Mouse (Mus musculus): ENCODE data around the gene Epyc. TPM values are rescaled to one million over a fixed set of nuclear protein-coding genes. Genes with fewer than 3 reads are reported as not detected.

The Epyc gene
- total and polyA plus RNA-seq, 2 experiments from 2014 or later: 0.55 to 0.98 TPM

GRCm38 (mm10) chr10:97689425-97689824 lies 45.6 kb downstream of the Epyc start:
- Histone ChIP-seq H3K9ac (replicated peaks; ENCODE audit: low read length, poor library complexity, severe bottlenecking) (no peak overlapping the region), H3K27ac (ENCODE audit: low read depth, low read length) (no peak overlapping the region), H3K4me1 (ENCODE audit: insufficient read depth, low read length) (no peaks in the 10 kb centered on the region), H3K4me2 (ENCODE audit: low read depth, low read length, poor library complexity, severe bottlenecking) (no peak overlapping the region), H3K27me3 (ENCODE audit: insufficient read depth, low read length) (no peaks in the 10 kb centered on the region), H3K9me3 (ENCODE audit: low read length) (no peaks in the 10 kb centered on the region), H3K36me3 (ENCODE audit: insufficient read depth, low read length) (no peaks in the 10 kb centered on the region), H3K4me3 (ENCODE audit: low read depth, low read length) (no peak overlapping the region)
- 64% methylated on average over 3 of the region's 3 CpGs for whole genome bisulfite sequencing
- DNase-seq (ENCODE audit: low spot score): peak; percentile 72
- TF ChIP-seq CTCF (IDR thresholded peaks at IDR 0.05): peak; percentile 75
- ATAC-seq (ENCODE audit: low FRiP score): peak; percentile 47; the same call in 1 of the 2 replicates

- no peak for TF ChIP-seq CTCF (IDR thresholded peaks at IDR 0.05)
- DNase-seq (ENCODE audit: low spot score): no peak
- Histone ChIP-seq H3K9ac (replicated peaks; ENCODE audit: low read length, poor library complexity, severe bottlenecking) (no peak within 1 kb of the TSS), H3K4me1 (ENCODE audit: insufficient read depth, low read length) (no peaks in the 10 kb centered on the region), H3K36me3 (ENCODE audit: insufficient read depth, low read length) (no peaks in the 10 kb centered on the region), H3K4me2 (ENCODE audit: low read depth, low read length, poor library complexity, severe bottlenecking) (no peak within 1 kb of the TSS), H3K9me3 (ENCODE audit: low read length) (no peaks in the 10 kb centered on the region), H3K27me3 (ENCODE audit: insufficient read depth, low read length) (no peaks in the 10 kb centered on the region), H3K4me3 (ENCODE audit: low read depth, low read length) (no peak within 1 kb of the TSS), H3K27ac (ENCODE audit: low read depth, low read length) (no peak within 1 kb of the TSS)
- peak; percentile 16; the same call in 1 of the 2 replicates for ATAC-seq (ENCODE audit: low FRiP score)
- WGBS: 77% methylated on average over 20 of the region's 20 CpGs
Measured at GRCm38 (mm10) chr10:97692913-97693312, 49.0 kb downstream of the Epyc start, which contains the start of gene Ccer1. Gene Ccer1, plus strand, starts transcription at chr10:97693059.

DNA sequence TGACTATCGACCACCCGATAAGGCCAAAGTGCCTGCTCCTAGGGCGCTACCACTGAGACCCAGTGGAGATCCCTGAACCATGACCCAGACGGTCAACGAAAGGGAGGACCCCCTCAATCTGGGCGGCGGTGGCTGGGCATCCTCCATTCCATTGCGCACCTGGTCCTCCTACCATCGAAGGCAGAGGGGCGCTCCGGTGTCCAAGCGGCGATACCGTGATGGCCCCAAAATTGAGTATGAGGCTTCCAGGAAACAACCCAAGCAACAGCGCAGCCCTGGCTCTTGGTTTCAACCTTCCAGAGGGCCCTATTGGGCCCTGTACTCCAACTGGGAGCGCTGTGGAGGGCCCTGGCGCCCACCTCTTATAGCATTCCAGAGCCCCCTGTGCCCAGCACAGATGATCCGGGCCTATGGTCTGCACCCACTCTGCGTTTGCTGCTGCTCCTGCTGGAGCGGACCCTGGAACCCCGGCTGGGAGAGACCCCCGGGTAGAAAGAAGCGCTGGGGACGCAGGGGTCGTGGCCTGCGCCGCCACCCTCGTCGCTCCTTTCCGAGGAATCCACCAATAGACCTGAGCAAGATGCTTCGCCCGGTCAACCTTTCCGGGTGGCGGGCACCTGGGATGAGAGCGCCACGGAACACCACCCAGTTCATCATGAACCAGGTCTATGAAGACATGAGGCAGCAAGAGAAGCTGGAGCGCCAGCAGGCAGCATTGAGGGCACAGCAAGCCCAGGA lies 49.7 kb downstream of the Epyc start:
- H3K27ac ChIP-seq (ENCODE audit: low read depth, low read length): no peak overlapping the region
- H3K4me3 ChIP-seq (ENCODE audit: low read depth, low read length): no peak overlapping the region
- no peak for TF ChIP-seq CTCF (IDR thresholded peaks at IDR 0.05)
- H3K9me3 ChIP-seq (ENCODE audit: low read length): no peaks in the 10 kb centered on the region
- H3K4me1 ChIP-seq (ENCODE audit: insufficient read depth, low read length): no peaks in the 10 kb centered on the region
- DNase-seq (ENCODE audit: low spot score): no peak
- 94% methylated on average over 37 of the region's 37 CpGs for WGBS
- H3K36me3 ChIP-seq (ENCODE audit: insufficient read depth, low read length): no peaks in the 10 kb centered on the region
- H3K27me3 ChIP-seq (ENCODE audit: insufficient read depth, low read length): no peaks in the 10 kb centered on the region
- ATAC-seq (ENCODE audit: low FRiP score): no peak
- H3K9ac ChIP-seq (replicated peaks; ENCODE audit: low read length, poor library complexity, severe bottlenecking): no peak overlapping the region
- no peak overlapping the region for H3K4me2 ChIP-seq (ENCODE audit: low read depth, low read length, poor library complexity, severe bottlenecking)

- H3K36me3 ChIP-seq (ENCODE audit: insufficient read depth, low read length): no peaks in the 10 kb centered on the region
- no peaks in the 10 kb centered on the region for H3K27me3 ChIP-seq (ENCODE audit: insufficient read depth, low read length)
- H3K9me3 ChIP-seq (ENCODE audit: low read length): no peaks in the 10 kb centered on the region
- H3K4me1 ChIP-seq (ENCODE audit: insufficient read depth, low read length): no peaks in the 10 kb centered on the region
- no peak overlapping the region for H3K27ac ChIP-seq (ENCODE audit: low read depth, low read length)
- no peak overlapping the region for H3K4me2 ChIP-seq (ENCODE audit: low read depth, low read length, poor library complexity, severe bottlenecking)
- DNase-seq (ENCODE audit: low spot score) (no peak), ATAC-seq (ENCODE audit: low FRiP score) (no peak)
- no peak overlapping the region for H3K4me3 ChIP-seq (ENCODE audit: low read depth, low read length)
- TF ChIP-seq CTCF (IDR thresholded peaks at IDR 0.05): no peak
- H3K9ac ChIP-seq (replicated peaks; ENCODE audit: low read length, poor library complexity, severe bottlenecking): no peak overlapping the region
Measured at GRCm38 (mm10) chr10:97702321-97702720, 58.5 kb downstream of the Epyc start.

- Histone ChIP-seq H3K9me3 (ENCODE audit: low read length) (no peaks in the 10 kb centered on the region), H3K27ac (ENCODE audit: low read depth, low read length) (no peak overlapping the region), H3K4me1 (ENCODE audit: insufficient read depth, low read length) (no peaks in the 10 kb centered on the region), H3K4me2 (ENCODE audit: low read depth, low read length, poor library complexity, severe bottlenecking) (no peak overlapping the region), H3K4me3 (ENCODE audit: low read depth, low read length) (no peak overlapping the region), H3K9ac (replicated peaks; ENCODE audit: low read length, poor library complexity, severe bottlenecking) (no peak overlapping the region), H3K27me3 (ENCODE audit: insufficient read depth, low read length) (no peaks in the 10 kb centered on the region), H3K36me3 (ENCODE audit: insufficient read depth, low read length) (no peaks in the 10 kb centered on the region)
- DNase-seq (ENCODE audit: low spot score) (peak; percentile 79), ATAC-seq (ENCODE audit: low FRiP score) (no peak)
- peak; percentile 85 for TF ChIP-seq CTCF (IDR thresholded peaks at IDR 0.05)
- 31% methylated on average over 1 of the region's 1 CpGs for WGBS
Measured at GRCm38 (mm10) chr10:97704562-97704961, 60.7 kb downstream of the Epyc start.

DNA sequence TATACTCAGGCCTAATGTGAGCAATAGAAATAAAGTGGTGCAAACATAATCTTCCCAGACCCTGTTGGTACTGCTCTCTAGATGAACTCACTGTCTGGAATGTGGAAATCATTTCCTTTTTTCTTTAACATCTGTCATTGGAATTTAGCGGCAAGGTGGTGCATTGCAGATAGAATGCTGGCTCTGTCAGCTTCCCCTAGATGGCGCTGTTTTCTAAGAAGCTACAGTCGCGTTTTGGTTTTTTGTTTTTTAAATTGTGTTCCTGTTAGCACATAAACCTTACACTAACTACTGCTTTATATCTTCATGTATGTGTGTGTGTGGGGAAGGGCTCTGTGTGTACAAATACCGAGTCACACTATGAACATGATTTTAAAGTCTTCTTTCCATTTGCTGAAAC lies 68.8 kb downstream of the Epyc start:
- no peaks in the 10 kb centered on the region for H3K4me1 ChIP-seq (ENCODE audit: insufficient read depth, low read length)
- no peaks in the 10 kb centered on the region for H3K36me3 ChIP-seq (ENCODE audit: insufficient read depth, low read length)
- peak; percentile 98 for TF ChIP-seq CTCF (IDR thresholded peaks at IDR 0.05)
- H3K4me3 ChIP-seq (ENCODE audit: low read depth, low read length): no peak overlapping the region
- H3K4me2 ChIP-seq (ENCODE audit: low read depth, low read length, poor library complexity, severe bottlenecking): no peak overlapping the region
- WGBS: 1% methylated on average over 5 of the region's 5 CpGs
- no peaks in the 10 kb centered on the region for H3K9me3 ChIP-seq (ENCODE audit: low read length)
- no peak overlapping the region for H3K27ac ChIP-seq (ENCODE audit: low read depth, low read length)
- no peak overlapping the region for H3K9ac ChIP-seq (replicated peaks; ENCODE audit: low read length, poor library complexity, severe bottlenecking)
- DNase-seq (ENCODE audit: low spot score): peak; percentile 90
- no peaks in the 10 kb centered on the region for H3K27me3 ChIP-seq (ENCODE audit: insufficient read depth, low read length)
- ATAC-seq (ENCODE audit: low FRiP score): no peak

Measured in midbrain, postnatal 0 days (tissue).